Mouse (Mus musculus) layer of hippocampus, adult 18-20 months (tissue): ENCODE measurements around the gene Cyb5d1. TPM values are rescaled to one million over a fixed set of nuclear protein-coding genes. Genes with fewer than 3 reads are reported as not detected.

Source experiments
- DNase-seq, 2 experiments: peaks; one replicate each; pipeline ENCODE4 v3.0.0; 2022; ENCODE audit warnings: low spot score in 2 of 2
- long read RNA-seq: library from polyadenylated mRNA; stranded (forward); transcript quantifications from one replicate; pipeline ENCODE4 v2.0.0, GENCODE M21; 2021
- total RNA-seq, 2 experiments: library from RNA; stranded (reverse); gene quantifications; 2 replicates each; pipeline ENCODE4 v1.2.3; 2021

The Cyb5d1 gene
- 10 to 100 TPM; 47.8 to 51.2 TPM for total RNA-seq
- long read RNA-seq, transcript Cyb5d1-201 (4 exons, 753 nt): major isoform, 19 of 27 reads
- long read RNA-seq, partial matches to known transcripts: 4 of 27 reads
- long read RNA-seq, other reads (novel, unspliced or antisense): 4 of 27 reads

DNA sequence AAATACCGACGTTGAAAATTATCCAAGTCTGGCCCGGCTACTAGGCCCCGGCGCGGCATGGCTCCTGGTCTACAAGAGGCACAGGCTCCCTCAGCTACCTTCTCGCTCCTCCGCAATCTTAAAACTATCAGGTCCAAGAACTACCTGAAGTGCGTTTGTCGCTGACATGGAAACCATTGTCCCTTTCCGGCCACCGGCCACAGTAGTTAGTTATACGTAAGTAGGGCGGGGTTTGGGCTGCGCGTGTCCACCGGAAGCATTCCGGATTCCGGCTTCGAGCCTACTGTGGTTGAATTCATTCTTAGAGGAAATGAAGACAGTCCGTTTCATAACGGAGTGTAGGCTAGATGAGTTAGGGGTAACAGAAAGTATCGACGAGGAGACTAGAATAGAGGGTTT, at the start of gene Cyb5d1, which contains the start of gene Naa38:
Cyb5d1 (minus strand) TSS at position 397 of the 399 bp plus-strand sequence.
Naa38 (plus strand) TSS at position 253 of the 399 bp plus-strand sequence.
- peak; percentile 91 to 97 for DNase-seq

DNA sequence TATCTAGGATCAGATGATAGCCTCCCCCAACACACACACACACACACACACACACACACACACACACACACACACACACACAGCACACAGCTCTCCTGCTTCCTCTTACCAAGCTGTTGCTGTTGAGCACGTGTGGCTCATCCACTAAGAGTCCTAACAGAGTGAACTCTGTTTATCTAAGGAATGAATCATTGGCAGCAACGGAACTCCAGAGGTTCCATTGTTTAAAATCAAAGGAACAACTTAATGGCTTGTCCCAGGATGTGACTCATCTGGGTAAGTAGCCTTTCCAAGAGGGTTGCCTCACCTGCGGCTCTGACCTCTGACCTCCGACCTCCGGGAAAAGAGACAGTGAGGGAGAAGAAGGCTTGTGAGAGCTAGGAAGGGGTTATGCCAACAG, 47.9 kb upstream of the Cyb5d1 start:
- DNase-seq: no peak

DNA sequence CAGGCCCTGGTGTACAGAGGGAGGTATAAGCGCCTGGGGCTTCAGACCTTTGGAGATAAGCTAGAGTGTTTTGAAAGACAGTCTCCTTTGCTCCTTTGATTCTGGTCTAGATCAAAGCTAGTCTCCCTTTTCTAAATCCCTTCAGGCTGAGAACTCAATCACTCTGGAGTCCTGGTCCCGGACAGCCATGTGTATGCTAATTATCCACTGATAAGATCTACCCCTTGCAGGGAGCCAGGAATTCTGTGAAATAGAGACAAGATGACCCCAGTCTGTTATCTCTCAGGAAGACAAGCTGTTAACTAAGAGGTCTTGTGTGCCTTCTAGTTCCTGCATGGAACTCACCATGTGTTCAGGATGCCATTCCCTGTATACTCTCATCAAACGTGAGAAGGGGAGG, 41.9 kb upstream of the Cyb5d1 start:
- DNase-seq: no peak

DNA sequence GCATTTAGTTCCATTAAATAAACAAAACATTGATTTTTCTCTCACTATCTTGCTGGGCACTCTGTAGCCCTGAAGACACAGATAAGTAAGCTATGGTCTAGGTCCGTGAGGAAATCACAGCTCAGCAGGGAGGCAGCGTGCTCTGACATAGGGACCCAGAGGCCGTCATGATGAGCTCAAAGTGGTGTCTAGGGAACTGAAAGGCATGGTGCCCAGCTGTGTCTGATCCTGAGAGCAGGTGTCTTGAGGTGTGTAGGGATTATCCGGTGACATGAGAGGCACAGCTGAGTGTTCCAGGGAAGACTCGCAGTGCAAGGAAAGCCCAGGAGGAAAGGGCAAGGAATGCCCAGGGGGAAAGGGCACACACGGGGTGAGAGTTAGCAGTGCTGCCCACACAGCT, 37.8 kb upstream of the Cyb5d1 start:
- no peak for DNase-seq

DNA sequence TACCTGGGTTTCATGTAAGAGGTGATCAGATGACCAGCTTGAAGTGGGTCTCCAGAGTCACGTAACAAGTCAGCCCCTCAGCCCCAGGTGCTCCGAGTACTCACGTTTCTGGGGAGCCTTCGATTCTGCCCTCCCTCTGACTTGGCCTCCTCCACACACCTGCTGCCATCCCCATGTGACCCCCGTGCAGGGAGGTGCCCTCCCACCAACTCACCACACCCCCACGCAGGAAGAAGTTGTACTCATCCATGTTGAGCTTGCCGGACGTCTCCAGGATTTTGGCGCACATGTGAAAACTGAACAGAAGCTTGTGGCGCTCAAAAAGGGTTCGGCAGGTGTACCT, 37.2 kb upstream of the Cyb5d1 start:
- DNase-seq: no peak

DNA sequence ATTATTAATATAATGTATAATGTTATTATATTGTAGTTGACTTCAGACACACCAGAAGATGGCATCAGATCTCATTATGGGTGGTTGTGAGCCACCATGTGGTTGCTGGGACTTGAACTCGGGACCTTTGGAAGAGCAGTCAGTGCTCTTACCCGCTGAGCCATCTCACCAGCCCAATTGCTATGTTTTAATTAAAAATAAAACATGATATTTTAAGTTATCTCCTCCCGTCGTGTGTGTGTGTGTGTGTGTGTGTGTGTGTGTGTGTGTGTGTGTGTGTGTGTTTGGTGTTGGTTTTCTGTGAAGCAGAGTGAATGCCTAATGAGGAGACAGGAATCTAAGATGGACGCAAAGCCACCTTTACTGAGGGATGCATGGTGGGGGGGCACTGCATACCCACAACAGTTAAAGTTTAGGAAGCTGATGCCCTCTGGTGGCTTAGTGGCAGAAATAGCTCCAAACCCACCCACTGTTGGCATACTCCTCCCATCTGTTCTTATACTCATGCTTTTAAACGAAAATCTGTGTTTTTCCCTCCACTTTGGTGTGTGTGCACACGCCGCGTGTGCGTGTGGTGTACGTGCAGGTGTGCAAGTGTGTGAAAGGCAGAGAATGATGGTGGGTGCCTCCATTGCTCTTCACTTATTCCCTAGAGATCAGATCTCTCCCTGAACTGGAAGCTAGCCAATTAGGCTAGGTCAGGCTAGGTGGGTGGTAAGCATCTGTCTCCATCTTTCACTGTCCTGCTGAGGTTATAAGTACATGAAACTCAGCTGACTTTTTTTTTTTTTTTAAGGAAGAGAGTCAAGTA, 36.6 kb upstream of the Cyb5d1 start:
- DNase-seq: peak; percentile 59 to 86

DNA sequence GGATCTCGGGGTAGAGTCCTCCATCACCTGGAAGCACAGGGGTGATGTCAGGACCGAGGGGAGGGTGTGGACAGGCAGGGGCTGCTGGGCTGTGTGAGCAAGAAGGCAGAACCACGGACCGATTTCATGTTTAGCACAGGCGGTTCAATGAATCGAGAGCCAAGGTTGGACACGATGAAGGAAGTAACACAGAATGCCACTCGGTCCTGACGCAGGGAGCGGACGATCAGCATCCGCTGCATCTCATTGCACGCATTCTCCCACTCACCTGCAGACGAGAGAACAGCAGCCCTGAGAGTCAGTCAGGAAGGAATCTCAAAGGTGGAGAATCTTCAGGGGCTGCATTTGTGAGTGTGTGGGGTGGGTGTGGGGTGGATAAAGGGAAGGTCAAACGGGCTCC, 35.2 kb upstream of the Cyb5d1 start:
- no peak for DNase-seq

DNA sequence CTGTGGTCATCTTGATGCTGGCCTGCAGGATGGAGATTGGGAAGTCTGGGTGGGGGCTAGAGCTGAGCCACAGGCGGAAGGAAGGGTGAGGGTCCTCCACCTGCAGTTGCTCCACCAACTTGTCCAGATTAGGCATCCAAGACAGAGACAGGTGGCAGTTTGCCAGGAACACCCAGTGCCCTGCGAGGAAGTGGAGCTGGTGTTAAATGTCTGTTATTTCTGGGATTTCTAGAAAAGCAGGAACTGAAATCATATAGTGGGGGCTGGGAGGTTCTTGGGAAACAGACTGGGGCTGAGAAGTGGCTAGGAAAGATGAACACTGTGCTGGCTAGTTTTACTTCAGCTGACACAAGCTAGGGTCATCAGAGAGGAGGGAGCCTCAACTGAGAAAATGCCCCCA, 33.9 kb upstream of the Cyb5d1 start:
- DNase-seq: no peak

DNA sequence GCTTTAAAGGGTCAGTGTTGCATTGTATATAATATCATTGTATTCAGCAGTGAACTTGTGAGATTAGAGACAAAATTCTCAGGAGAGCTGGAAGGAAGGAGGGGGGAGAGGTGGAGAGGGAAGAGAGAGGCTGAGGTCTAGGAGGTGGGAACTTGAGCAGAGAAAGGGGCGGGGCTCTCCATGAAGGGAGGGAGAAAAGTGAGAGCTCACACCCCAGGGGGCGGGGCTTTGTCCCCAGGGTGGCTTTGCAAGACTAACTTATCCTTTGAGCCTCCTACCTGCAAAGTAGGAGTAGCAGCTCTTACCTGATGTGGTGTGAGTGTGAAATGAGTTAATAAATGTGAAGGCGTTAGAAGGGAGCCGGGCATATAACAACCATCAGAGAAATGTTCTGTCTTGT, 33.3 kb upstream of the Cyb5d1 start:
- no peak for DNase-seq

DNA sequence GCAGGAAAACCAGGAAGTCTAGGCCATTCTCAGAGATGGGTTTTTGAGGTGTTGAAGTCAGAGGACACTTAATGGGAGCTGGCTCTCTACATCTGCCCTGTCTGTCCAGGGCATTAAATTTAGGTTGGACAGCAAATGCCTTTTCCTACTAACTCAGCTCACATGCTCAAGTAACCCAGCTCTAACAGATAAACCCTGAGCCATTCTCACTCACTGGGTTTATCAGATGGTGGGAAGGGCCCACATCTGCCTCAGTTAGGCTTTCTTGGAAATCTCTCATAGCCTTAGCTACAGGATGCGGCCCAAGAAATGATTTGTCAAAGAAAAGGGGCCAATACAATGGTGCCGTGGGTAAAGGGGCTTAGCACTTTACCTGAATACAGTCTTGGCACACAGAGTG, 30.8 kb upstream of the Cyb5d1 start:
- no peak for DNase-seq

DNA sequence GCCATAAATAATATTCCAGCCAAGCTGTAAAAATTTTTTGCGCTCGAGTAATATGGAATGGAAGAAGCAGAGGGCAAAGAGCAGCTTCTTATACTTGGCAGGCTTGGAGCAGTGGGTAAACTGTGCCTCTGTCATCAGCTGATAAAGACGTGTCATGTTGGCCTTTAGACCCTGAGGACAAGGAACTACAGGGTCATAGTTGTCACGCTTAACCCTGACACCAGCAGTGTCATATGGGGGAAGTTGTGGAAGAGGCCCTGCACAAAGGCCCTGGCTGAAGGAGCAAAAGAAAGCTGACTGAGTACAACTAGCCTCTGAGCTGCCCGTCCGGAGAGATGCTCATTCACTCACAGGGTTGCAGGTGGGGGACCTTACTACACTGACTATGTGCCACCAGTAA, 28.5 kb upstream of the Cyb5d1 start:
- DNase-seq: no peak

DNA sequence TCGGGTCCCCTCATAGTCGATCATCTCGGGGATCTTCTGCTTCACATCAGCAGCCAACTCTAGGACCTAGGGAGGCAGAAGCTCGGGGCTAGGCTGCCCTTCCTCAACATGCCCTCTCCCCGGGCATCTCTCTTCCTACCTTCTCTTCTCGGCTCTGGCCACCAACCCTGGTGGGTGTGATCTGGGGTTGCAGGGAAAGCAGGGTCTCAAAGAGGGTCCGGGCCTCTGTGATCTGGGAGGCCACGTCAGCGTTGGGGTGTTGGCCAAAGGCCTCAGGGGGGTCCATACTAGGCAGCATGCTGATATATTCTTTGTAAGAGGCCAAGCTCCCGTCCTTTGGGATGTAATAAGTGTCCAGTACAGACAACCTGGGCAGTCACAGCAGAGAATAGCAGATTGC, 27.4 kb upstream of the Cyb5d1 start:
- no peak for DNase-seq

DNA sequence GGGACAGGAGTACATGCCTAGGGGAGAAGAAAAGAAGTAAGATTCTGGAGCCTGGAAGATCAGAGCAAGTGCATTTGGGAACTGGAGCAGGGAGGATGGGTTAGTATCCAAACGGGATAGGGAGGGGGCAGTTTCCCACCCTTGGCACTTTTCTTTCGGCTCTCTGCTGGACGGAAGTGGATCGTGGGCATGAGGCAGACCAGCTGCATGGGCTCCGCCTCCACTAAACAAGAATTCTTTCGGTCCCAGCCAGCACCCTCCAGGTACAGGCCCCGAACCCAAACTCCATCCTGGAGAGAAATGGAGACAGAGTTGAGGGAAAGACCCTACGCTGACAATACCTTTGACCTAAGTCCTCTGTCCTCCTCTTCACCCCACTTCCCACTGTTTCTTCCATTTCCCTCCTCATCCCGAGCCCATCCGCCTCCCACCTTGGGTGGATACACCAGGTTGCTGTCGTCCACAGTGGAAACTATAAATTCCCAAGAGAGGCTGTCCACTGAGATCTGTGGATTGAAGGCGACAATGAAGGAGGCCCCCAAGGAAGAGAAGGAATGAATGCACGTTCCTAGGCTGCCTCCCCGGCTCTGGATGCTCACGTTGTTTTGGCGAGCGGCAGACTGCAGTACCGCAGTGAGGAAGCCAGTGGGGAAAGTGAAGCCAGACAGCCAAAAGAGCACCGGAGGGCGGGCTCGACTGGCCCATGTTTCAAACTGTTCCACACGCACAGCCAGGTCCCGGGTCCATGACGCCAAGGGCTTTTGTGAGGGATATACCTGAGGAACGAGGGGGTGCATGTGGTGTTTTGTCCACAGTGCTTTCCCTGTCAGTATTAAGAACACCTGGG, 25.9 kb upstream of the Cyb5d1 start:
- no peak for DNase-seq

DNA sequence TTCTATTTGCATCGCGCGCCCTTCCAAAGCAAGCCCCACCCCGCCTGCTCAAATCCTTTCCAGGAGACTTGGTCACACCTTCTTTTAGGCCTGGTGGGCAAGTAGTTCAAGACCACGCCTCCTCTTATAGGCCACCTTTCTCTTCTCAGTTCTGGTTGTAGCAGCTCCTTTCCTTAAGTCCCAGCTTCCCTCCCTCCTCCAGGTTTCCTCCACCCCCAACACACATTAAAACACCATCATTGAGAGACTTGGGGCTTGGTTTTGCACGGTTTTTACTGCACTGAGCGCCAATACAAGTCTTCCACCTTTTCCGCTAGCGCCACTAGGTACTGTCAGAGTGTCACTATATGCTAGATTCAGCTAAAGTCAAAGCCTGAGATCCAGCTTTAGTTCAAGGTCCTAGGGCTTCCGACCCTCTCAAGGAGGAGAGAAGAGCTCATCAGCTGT, 25.1 kb upstream of the Cyb5d1 start:
- DNase-seq: no peak

DNA sequence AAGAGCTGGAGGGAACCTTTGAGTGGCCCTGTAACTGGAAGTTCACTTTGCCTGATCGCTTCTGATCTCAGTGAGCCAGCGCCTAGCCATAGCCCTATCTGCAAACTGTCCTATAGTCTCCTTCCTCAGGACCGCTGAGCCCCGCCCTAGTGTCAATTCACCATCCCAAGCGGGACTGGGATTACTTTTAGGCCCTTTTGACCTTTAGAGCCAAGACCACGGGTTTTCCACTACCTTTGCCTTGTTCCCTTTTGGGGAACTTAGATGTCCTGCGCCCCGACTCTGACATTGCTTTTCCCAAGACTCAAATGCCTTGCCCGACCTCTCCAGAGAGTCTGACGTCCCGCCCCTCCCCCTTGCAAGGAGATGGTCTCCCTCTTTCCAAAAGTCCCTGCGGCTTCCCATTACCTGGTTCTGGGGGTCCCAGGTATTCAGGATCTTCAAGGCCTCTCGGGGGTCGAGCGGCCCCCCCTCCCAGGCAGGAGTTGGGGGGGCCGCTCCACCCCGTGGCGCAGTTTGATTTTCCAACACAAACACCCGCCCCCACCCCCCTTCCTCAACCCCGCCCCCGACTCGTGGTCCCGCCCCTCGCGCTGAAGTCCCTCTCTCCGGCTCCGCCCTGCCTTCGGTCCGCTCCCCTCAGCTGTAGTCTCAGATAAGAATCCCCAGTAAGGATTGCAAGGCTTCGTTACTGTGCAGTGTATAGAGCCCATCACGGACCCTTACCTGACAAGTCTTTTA, 24.6 kb upstream of the Cyb5d1 start:
- no peak for DNase-seq

DNA sequence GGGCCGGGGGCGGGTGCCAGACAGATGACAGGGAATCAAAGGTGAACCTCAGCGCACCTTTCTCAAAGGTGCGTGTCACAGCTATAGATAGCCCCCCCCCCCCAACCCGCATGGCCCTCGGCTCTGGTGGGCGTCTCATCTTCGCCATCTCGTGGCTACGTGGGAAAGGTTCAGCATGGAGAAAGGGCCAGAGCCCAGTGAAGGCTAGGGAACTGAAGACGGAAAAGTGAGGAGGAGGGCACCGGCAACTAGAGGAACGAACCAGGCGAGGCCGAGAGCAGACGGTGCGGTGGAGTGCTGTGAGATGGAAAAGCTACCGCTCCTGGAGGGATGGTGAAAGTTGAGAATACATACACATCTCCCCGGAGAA, 24.0 kb upstream of the Cyb5d1 start:
- peak in 1 of 2 experiments; percentile 38 for DNase-seq

DNA sequence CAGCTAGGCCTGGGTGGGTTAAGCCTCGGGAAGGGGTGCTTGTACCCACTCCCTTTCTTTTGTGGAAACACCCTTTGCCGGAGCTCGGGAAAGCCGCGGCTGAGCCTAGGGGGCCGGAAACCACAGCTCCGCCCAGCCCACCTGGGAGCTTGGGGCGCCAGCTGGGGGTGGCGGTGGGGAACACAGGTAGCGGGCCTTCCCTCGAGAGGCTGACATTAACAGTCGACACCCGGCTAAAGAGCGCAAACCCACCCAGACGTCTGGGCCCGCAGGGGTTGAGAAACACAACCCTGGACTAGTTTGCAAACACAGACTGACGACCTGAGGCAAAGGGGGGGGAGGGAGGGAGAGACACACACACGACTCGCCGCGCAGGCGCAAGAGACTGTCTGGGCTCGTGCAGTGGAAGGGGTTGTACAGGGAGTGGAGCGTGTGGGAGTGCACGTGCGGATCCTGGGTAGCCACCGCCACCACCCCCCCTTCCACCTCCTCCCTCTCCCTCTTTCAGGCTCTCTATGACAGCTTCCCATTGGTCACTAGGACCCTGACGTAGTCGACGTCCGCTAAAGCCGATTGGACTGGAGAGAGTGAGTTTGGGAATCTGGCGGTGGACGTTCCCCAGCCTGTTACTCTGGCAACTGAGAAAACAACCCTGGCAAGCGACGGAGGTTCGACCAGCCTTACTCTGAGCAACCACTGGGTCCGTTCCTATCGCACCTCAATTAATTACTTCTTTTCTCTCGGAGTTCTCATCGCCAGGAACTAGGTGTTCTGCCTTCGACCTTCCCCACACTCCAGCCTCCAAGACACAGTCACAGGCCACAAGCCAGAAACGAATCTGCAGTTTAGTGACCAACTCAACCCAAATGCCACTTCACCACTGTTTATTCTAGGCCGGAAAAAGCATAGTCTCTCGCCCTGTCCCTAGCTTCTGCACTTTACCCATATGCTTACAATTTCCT, 23.3 kb upstream of the Cyb5d1 start:
- peak; percentile 93 to 94 for DNase-seq

DNA sequence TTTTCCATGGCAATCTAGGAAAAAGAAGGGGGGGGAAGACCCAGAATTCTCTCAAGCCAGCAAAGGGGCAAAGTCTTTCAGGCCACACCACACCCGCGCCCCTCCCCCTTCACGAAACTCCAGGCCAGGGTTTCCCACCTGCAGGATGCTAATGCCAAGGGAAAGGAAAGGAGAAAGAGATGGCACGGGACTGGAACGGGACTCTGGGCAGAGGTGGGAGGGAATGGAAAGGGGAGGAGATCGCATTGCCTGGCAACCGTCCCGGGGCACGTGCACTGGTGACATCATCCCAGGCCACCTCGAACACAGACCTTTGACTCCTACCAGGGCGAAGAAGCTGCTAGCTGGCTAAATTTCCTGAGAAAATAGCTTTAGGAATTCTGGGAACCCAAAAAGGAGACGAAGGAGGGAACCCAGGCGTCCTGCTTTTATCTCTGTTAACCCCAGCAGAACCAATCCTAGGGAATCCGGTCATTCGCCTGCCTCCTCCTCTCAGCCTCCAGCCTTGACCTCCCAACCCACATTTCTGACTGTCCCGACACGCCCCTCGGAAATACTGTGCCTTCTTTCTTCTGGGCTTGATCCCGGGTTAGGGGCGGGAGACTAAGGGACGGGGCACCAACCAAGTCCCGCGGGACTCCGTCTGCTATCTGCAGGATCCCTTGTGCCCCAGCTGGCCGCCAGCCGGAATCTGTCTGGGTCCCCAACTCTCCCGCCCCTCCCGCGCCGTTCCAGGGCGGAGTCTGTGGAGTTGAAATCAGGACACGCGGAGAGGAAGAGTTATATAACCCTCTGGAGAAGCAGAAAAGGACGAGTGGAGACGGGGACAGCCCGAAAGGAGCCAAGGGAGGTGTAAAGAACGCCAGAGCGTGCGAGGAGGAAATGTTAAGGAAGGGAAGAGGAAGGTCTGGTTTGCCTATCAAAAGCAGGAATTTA, 22.3 kb upstream of the Cyb5d1 start:
- DNase-seq: peak; percentile 79 to 88

DNA sequence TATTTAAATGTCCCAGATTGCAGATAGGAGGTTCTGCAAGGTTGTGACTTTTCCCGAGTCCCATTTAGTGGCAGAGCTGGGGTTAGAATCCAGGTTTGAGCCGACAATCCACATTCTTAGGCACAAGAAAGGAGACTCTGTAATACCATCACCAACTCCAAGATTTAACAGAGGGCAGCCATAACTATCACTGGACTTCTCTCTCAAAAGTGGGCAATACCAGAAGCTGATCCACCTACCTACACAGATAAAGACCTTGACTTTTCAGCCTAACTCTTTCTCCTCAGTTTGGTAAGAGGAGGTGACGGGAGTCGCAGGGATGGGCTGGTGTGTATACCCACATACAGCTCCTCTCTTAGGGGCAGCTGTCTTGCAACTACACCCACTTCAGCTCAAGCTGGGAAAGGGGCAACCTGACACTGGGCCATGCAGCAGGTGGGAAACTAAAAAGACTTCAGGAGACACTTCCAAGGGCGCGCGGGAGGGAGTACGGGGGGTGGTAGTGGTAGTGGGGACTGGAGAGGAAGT, 21.6 kb upstream of the Cyb5d1 start:
- DNase-seq: no peak
